In genomic region chr9:94361877-94362697, GRCm38 (mm10) we compare ENCODE assay signal across 14 mouse cellular contexts.
DNase-seq lines count a peak whose midpoint lies in the region; ATAC-seq and TF ChIP-seq lines count a peak whose summit lies in the region.
"Had no signal": no experiment of that assay in that cellular context is flagged by ENCODE, and none has a peak within 500 bp of the region (broad histone marks: within the 10 kb centered on the region; RNA-seq: fewer than 3 reads in every experiment).

No protein-coding gene starts in this region.

- H3K27me3 ChIP-seq in forebrain, embryonic 14.5 days (replicated peaks; ENCODE audit: control insufficient read depth, insufficient read depth, low read length): no peaks in the 10 kb centered on the region
- no peaks in the 10 kb centered on the region for H3K27me3 ChIP-seq in myocyte (ENCODE audit: control insufficient read depth, insufficient read depth, insufficient read length)
- H3K27me3 ChIP-seq: heart, embryonic 12.5 days; liver, embryonic 13.5 days; midbrain, embryonic 13.5 days had no signal

- H3ac ChIP-seq in myocyte (ENCODE audit: control insufficient read depth, insufficient read length): no peak overlapping the region

- H3K4me1 ChIP-seq in forebrain, embryonic 14.5 days (ENCODE audit: control insufficient read depth, insufficient read depth, low read length): peaks cover 6% of the 10 kb centered on the region; the same call in 1 of the 2 replicates
- H3K4me1 ChIP-seq: heart, embryonic 12.5 days; liver, embryonic 13.5 days had no signal

- peak; percentile 34; the same call in 1 of the 2 replicates for ATAC-seq in forebrain, embryonic 14.5 days
- ATAC-seq: CD4-positive, CD25-positive, alpha-beta regulatory T cell, adult 4 months; midbrain, embryonic 13.5 days had no signal

- intact Hi-C loops in gastrocnemius, adult 2 months (cut with DNase I): no loop called here
- intact Hi-C loops in left cerebral cortex, adult 2 months (cut with DNase I): no loop called here

- no peaks in the 10 kb centered on the region for H3K79me2 ChIP-seq in myocyte (ENCODE audit: control insufficient read depth, insufficient read depth)

- H3K4me2 ChIP-seq in forebrain, embryonic 14.5 days (ENCODE audit: low read length): no peak overlapping the region
- H3K4me2 ChIP-seq in myocyte (ENCODE audit: low read depth): no peak overlapping the region
- H3K4me2 ChIP-seq: heart, embryonic 12.5 days; liver, embryonic 13.5 days; midbrain, embryonic 13.5 days had no signal

- TF ChIP-seq CTCF in gastrocnemius, adult 2 months (IDR thresholded peaks at IDR 0.05): no peak
- no peak for TF ChIP-seq CTCF in left cerebral cortex, adult 2 months (IDR thresholded peaks at IDR 0.05)

- H3K9me3 ChIP-seq in forebrain, embryonic 14.5 days (replicated peaks; ENCODE audit: control insufficient read depth, low read length): no peaks in the 10 kb centered on the region
- H3K9me3 ChIP-seq: heart, embryonic 12.5 days; liver, embryonic 13.5 days; midbrain, embryonic 13.5 days had no signal

- no peak for TF ChIP-seq POLR2A in myocyte (IDR thresholded peaks at IDR 0.05; ENCODE audit: insufficient read length, low read depth)

- no peak overlapping the region for H3K27ac ChIP-seq in gastrocnemius, adult 2 months
- H3K27ac ChIP-seq in forebrain, embryonic 14.5 days (ENCODE audit: low read depth, low read length): peak overlapping the region; percentile 29; the same call in 1 of the 2 replicates
- H3K27ac ChIP-seq in left cerebral cortex, adult 2 months: no peak overlapping the region
- H3K27ac ChIP-seq: liver, embryonic 13.5 days; macrophage; midbrain, embryonic 13.5 days had no signal

- no peak overlapping the region for H3K9ac ChIP-seq in forebrain, embryonic 14.5 days (ENCODE audit: low read length)
- H3K9ac ChIP-seq: heart, embryonic 12.5 days; liver, embryonic 13.5 days; midbrain, embryonic 13.5 days had no signal

- peak overlapping the region; percentile 30 for H3K4me3 ChIP-seq in gastrocnemius, adult 2 months
- H3K4me3 ChIP-seq in forebrain, embryonic 14.5 days (ENCODE audit: low read depth, low read length): no peak overlapping the region
- H3K4me3 ChIP-seq in myocyte: no peak overlapping the region
- H3K4me3 ChIP-seq in left cerebral cortex, adult 2 months: no peak overlapping the region
- H3K4me3 ChIP-seq: heart, embryonic 12.5 days; liver, embryonic 13.5 days; midbrain, embryonic 13.5 days had no signal

- 20% methylated on average over 7 of the region's 7 CpGs for WGBS in forebrain, embryonic 14.5 days

- DNase-seq in gastrocnemius, adult 2 months: peak; percentile 31
- no peak for DNase-seq in gastrocnemius, postnatal 10 days
- peak; percentile 25 for DNase-seq in brain, adult 2 months (ENCODE audit: low read depth, low spot score)
- DNase-seq in forebrain, embryonic 14.5 days (ENCODE audit: low spot score): peak; percentile 30
- DNase-seq in left cerebral cortex, adult 2 months (ENCODE audit: extremely low spot score in 1 of 2, low spot score in 2 of 2): no peak
- DNase-seq in B cell, adult 2 months: no peak
- DNase-seq: cerebellum, adult 9-10 months; liver, embryonic 13.5 days; right cerebral cortex, postnatal 25 days had no signal

- H3K36me3 ChIP-seq in forebrain, embryonic 14.5 days (ENCODE audit: control insufficient read depth, insufficient read depth, low read length): no peaks in the 10 kb centered on the region
- no peaks in the 10 kb centered on the region for H3K36me3 ChIP-seq in myocyte (ENCODE audit: control insufficient read depth, insufficient read depth)
- H3K36me3 ChIP-seq: heart, embryonic 12.5 days; liver, embryonic 13.5 days; midbrain, embryonic 13.5 days had no signal

TF ChIP-seq in myocyte, 11 proteins besides CTCF, POLR2A, EP300 and RAD21:
- TF ChIP-seq TCF3 (IDR thresholded peaks at IDR 0.05; ENCODE audit: insufficient read length, low read depth) (no peak), REST (IDR thresholded peaks at IDR 0.05; ENCODE audit: insufficient read depth, insufficient read length) (no peak), MYOG (IDR thresholded peaks at IDR 0.05; ENCODE audit: control insufficient read depth in 1 of 3, insufficient read depth in 1 of 3, insufficient read length in 2 of 3, low read depth in 2 of 3) (no peak), POLR2AphosphoS2 (IDR thresholded peaks at IDR 0.05; ENCODE audit: insufficient read length, low read depth) (no peak), CEBPB (IDR thresholded peaks at IDR 0.05; ENCODE audit: insufficient read depth, poor library complexity, severe bottlenecking) (peak; percentile 42; the same call in 1 of the 2 replicates)

Comparison
In these comparisons a context has a peak if more than half of its experiments do, and no peak if none do; other contexts are left out.
1. DNase-seq: peak in gastrocnemius, adult 2 months (single experiment), brain, adult 2 months (single experiment) and forebrain, embryonic 14.5 days (single experiment); none in gastrocnemius, postnatal 10 days (single experiment), left cerebral cortex, adult 2 months (0 of 2) and B cell, adult 2 months (0 of 2).